Mouse (Mus musculus) stomach, embryonic 14.5 days (tissue): ENCODE data around the gene Sat1. TPM values are rescaled to one million over a fixed set of nuclear protein-coding genes. Genes with fewer than 3 reads are reported as not detected.

Source experiments
- ATAC-seq: fragments of 200-750 bp; cut with Nextera tagmentation; 2 replicates; pipeline ENCODE4 v1.8.0; 2017; ENCODE audit warnings: low read depth, moderate TSS enrichment; ENCODE audit not compliant: insufficient number of reproducible peaks, insufficient read depth, low FRiP score
- H3K27ac ChIP-seq: fragments of 300-500 bp; sonication (generic); 2 replicates; pipeline ENCODE4 v1.5.1; 2014; ENCODE audit warnings: mild to moderate bottlenecking, low read length, moderate library complexity, mixed read lengths
- H3K27me3 ChIP-seq: fragments of 300-500 bp; sonication (generic); 2 replicates; pipeline ENCODE4 v1.6.1; 2014; ENCODE audit warnings: low read length, control low read depth, mixed read lengths; ENCODE audit not compliant: control insufficient read depth, insufficient read depth
- H3K36me3 ChIP-seq: fragments of 300-500 bp; sonication (generic); 2 replicates; pipeline ENCODE4 v1.6.1; 2014; ENCODE audit warnings: mild to moderate bottlenecking, control low read depth, low read length, moderate library complexity, mixed read lengths; ENCODE audit not compliant: control insufficient read depth, insufficient read depth
- H3K4me1 ChIP-seq: fragments of 300-500 bp; sonication (generic); 2 replicates; pipeline ENCODE4 v1.6.1; 2014; ENCODE audit warnings: low read length, control low read depth, mixed read lengths; ENCODE audit not compliant: control insufficient read depth, insufficient read depth
- H3K4me2 ChIP-seq: fragments of 300-500 bp; sonication (generic); replicated peaks from 2 replicates; pipeline ENCODE4 v1.6.1; 2014; ENCODE audit warnings: low read depth, low read length, control low read depth
- H3K4me3 ChIP-seq: fragments of 300-500 bp; sonication (generic); 2 replicates; pipeline ENCODE4 v1.5.1; 2014; ENCODE audit warnings: low read depth, low read length, control low read depth
- H3K9ac ChIP-seq: fragments of 300-500 bp; sonication (generic); replicated peaks from 2 replicates; pipeline ENCODE4 v1.6.1; 2014; ENCODE audit warnings: low read depth, mild to moderate bottlenecking, control low read depth, low read length, moderate library complexity, mixed read lengths
- H3K9me3 ChIP-seq: fragments of 300-500 bp; sonication (generic); 2 replicates; pipeline ENCODE4 v1.6.1; 2016; ENCODE audit warnings: low read depth, low read length, control low read depth; ENCODE audit not compliant: control insufficient read depth
- WGBS: fragments of 180-500 bp; shearing (Covaris S2); extraction: QIAGEN DNeasy Blood & Tissue Kit; methylation state at CpG from one replicate; pipeline ENCODE4 v1.1.7; 2014; 5-methylcytosine and 5-hydroxymethylcytosine counted together
- polyA plus RNA-seq: library from polyadenylated mRNA; unstranded; fragments of >200 nt; fragmentation: Nextera tagmentation; extraction: Ambion mirVana; gene quantifications from 2 replicates; pipeline ENCODE4 v1.2.1, GENCODE M21; 2014

Sat1 gene
- polyA plus RNA-seq, 1 experiment from 2014 or later = 154 TPM

GRCm38 (mm10) chrX:155175568-155175967, 40.7 kb downstream of the Sat1 start:
- no peak overlapping the region for H3K4me2 ChIP-seq
- WGBS = 43% methylated on average over 4 of the region's 4 CpGs
- H3K36me3 ChIP-seq = no peaks in the 10 kb centered on the region
- no peaks in the 10 kb centered on the region for H3K4me1 ChIP-seq
- no peak overlapping the region for H3K4me3 ChIP-seq
- H3K9me3 ChIP-seq = no peaks in the 10 kb centered on the region
- no peak for ATAC-seq
- no peak overlapping the region for H3K9ac ChIP-seq
- H3K27ac ChIP-seq = no peak overlapping the region
- H3K27me3 ChIP-seq = no peaks in the 10 kb centered on the region

GRCm38 (mm10) chrX:155172310-155172709, 43.9 kb downstream of the Sat1 start:
- Histone ChIP-seq H3K4me3 (no peak overlapping the region), H3K4me2 (no peak overlapping the region), H3K27me3 (no peaks in the 10 kb centered on the region), H3K27ac (no peak overlapping the region), H3K36me3 (no peaks in the 10 kb centered on the region), H3K9ac (no peak overlapping the region), H3K4me1 (no peaks in the 10 kb centered on the region), H3K9me3 (no peaks in the 10 kb centered on the region)
- no peak for ATAC-seq

DNA sequence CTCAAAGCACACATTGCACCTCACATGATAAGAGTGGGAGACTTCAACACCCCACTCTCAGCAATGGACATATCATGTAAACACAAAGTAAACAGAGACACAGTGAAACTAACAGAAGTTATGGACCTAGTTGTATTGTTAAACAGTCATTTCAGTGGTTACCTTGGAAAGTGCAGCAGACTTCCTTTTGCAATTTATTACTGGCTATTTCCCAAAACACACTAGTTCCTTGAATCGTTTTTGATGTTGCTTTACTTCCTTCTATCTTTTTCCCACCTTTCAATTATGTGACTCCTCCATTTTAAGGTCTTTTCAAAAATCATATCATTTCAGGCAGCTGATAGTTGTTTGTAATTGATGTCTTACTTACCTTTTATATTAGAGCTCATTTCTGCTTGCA, 44.5 kb downstream of the Sat1 start:
- 70% methylated on average over 1 of the region's 1 CpGs for WGBS
- H3K27me3 ChIP-seq = no peaks in the 10 kb centered on the region

GRCm38 (mm10) chrX:155169886-155170285, 46.4 kb downstream of the Sat1 start:
- no peaks in the 10 kb centered on the region for H3K9me3 ChIP-seq
- H3K27ac ChIP-seq = no peak overlapping the region
- no peak overlapping the region for H3K9ac ChIP-seq
- no peaks in the 10 kb centered on the region for H3K27me3 ChIP-seq
- H3K4me1 ChIP-seq = no peaks in the 10 kb centered on the region
- 93% methylated on average over 8 of the region's 8 CpGs for WGBS
- no peak overlapping the region for H3K4me2 ChIP-seq
- no peaks in the 10 kb centered on the region for H3K36me3 ChIP-seq
- no peak overlapping the region for H3K4me3 ChIP-seq
- no peak for ATAC-seq

More for the DNA sequence above, 44.5 kb downstream of the Sat1 start:
- Histone ChIP-seq H3K36me3 (no peaks in the 10 kb centered on the region), H3K4me2 (no peak overlapping the region), H3K9me3 (no peaks in the 10 kb centered on the region), H3K4me1 (no peaks in the 10 kb centered on the region), H3K4me3 (no peak overlapping the region), H3K27ac (no peak overlapping the region), H3K9ac (no peak overlapping the region)
- no peak for ATAC-seq

DNA sequence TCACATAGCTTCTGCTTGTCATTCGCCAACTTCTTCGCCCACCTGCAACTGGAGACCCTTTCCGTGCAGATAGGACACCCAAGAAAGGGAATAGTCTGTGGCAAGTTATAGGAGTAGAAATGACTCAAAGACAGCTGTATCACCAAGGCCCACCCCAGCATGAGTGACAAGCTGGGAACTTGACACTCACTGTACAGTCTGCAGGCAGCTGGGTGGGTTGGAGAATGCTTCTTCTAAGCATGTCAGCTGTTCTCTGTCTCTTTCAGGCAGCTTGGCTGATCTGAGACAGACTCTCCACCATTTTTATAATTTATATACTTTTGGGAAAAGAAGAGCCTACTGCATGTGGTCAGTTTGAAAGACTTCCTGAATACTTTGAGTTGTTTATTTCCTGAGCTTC, 48.6 kb downstream of the Sat1 start:
- Histone ChIP-seq H3K4me3 (no peak overlapping the region), H3K27ac (no peak overlapping the region), H3K9ac (no peak overlapping the region), H3K27me3 (no peaks in the 10 kb centered on the region), H3K4me1 (no peaks in the 10 kb centered on the region), H3K9me3 (no peaks in the 10 kb centered on the region), H3K4me2 (no peak overlapping the region), H3K36me3 (no peaks in the 10 kb centered on the region)
- WGBS = 94% methylated on average over 3 of the region's 3 CpGs
- ATAC-seq = no peak

GRCm38 (mm10) chrX:155166313-155166712, 49.9 kb downstream of the Sat1 start:
- no peak for ATAC-seq
- Histone ChIP-seq H3K27ac (no peak overlapping the region), H3K4me3 (no peak overlapping the region), H3K4me2 (no peak overlapping the region), H3K27me3 (no peaks in the 10 kb centered on the region), H3K4me1 (no peaks in the 10 kb centered on the region), H3K9me3 (no peaks in the 10 kb centered on the region), H3K36me3 (no peaks in the 10 kb centered on the region), H3K9ac (no peak overlapping the region)
- 51% methylated on average over 2 of the region's 2 CpGs for WGBS

DNA sequence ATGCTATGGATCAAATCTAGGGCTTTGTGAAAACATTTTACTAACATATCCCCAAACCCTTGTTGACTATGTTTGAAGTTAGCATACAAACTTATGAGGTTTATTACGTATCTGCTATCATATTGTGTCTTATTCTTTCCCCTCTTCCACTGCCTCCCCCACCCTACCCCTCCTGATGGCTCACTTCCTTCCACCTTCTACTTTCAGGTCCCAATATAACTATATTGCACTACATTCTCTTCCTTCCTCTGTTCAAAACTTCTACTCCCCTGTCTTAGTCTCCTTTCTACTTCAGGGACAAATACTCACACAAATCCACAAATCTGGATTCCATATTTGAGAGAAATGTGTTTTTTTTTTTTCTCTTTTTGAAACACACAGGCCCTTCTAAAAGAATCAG, 52.7 kb downstream of the Sat1 start:
- WGBS = 59% methylated on average over 1 of the region's 1 CpGs
- H3K9me3 ChIP-seq = no peaks in the 10 kb centered on the region
- no peak overlapping the region for H3K9ac ChIP-seq
- no peaks in the 10 kb centered on the region for H3K4me1 ChIP-seq
- no peaks in the 10 kb centered on the region for H3K27me3 ChIP-seq
- no peaks in the 10 kb centered on the region for H3K36me3 ChIP-seq
- H3K4me3 ChIP-seq = no peak overlapping the region
- no peak for ATAC-seq
- no peak overlapping the region for H3K4me2 ChIP-seq
- H3K27ac ChIP-seq = no peak overlapping the region

Other genes starting within 250 kb of the Sat1 start
- not detected in 2 replicates for gene Magea8, start 220.6 kb downstream of the Sat1 start, polyA plus RNA-seq
- gene Magea5, start 153.3 kb downstream of the Sat1 start, polyA plus RNA-seq = not detected in 2 replicates
- not detected in 2 replicates for gene Magea1, start 126.7 kb downstream of the Sat1 start, polyA plus RNA-seq
- gene Magea2, start 122.8 kb downstream of the Sat1 start, polyA plus RNA-seq = not detected in 2 replicates
- gene Cldn34b2, start 88.0 kb downstream of the Sat1 start, polyA plus RNA-seq = not detected in 2 replicates
- gene Acot9, start 46.0 kb upstream of the Sat1 start, polyA plus RNA-seq = 39.8 and 43.3 TPM in 2 replicates
- gene Prdx4, start 124.3 kb upstream of the Sat1 start, polyA plus RNA-seq = 376 and 384 TPM in 2 replicates